Mouse (Mus musculus): ENCODE data around the gene Pcnx2.

Pcnx2 gene

GRCm38 (mm10) chr8:125897868-125898788 lies at the start of gene Pcnx2:
TSS of gene Pcnx2 (minus strand) at chr8:125898317.
- DNase-seq (ENCODE audit: low spot score in 2 of 2): peak; percentile 89 to 90

GRCm38 (mm10) chr8:125944511-125944910 lies 46.4 kb upstream of the Pcnx2 start:
- no peak for DNase-seq (ENCODE audit: low spot score in 2 of 2)

GRCm38 (mm10) chr8:125935649-125936048 lies 37.5 kb upstream of the Pcnx2 start:
- DNase-seq (ENCODE audit: low spot score in 2 of 2): peak; percentile 67 to 77

GRCm38 (mm10) chr8:125931822-125932221 lies 33.7 kb upstream of the Pcnx2 start:
- DNase-seq (ENCODE audit: low spot score in 2 of 2): no peak

- no peak for DNase-seq (ENCODE audit: low spot score in 2 of 2)
Measured at GRCm38 (mm10) chr8:125930276-125931046, 32.3 kb upstream of the Pcnx2 start.

GRCm38 (mm10) chr8:125926636-125927035 lies 28.5 kb upstream of the Pcnx2 start:
- no peak for DNase-seq (ENCODE audit: low spot score in 2 of 2)

GRCm38 (mm10) chr8:125922333-125922732 lies 24.2 kb upstream of the Pcnx2 start:
- DNase-seq (ENCODE audit: low spot score in 2 of 2): no peak

GRCm38 (mm10) chr8:125920761-125921160 lies 22.6 kb upstream of the Pcnx2 start:
- DNase-seq (ENCODE audit: low spot score in 2 of 2): no peak

GRCm38 (mm10) chr8:125920281-125920680 lies 22.2 kb upstream of the Pcnx2 start:
- DNase-seq (ENCODE audit: low spot score in 2 of 2): no peak

- no peak for DNase-seq (ENCODE audit: low spot score in 2 of 2)
Measured at GRCm38 (mm10) chr8:125919560-125919959, 21.4 kb upstream of the Pcnx2 start.

GRCm38 (mm10) chr8:125918719-125919118 lies 20.6 kb upstream of the Pcnx2 start:
- no peak for DNase-seq (ENCODE audit: low spot score in 2 of 2)

- no peak for DNase-seq (ENCODE audit: low spot score in 2 of 2)
Measured at GRCm38 (mm10) chr8:125917013-125917412, 18.9 kb upstream of the Pcnx2 start.

GRCm38 (mm10) chr8:125914386-125914785 lies 16.3 kb upstream of the Pcnx2 start:
- DNase-seq (ENCODE audit: low spot score in 2 of 2): no peak

- DNase-seq (ENCODE audit: low spot score in 2 of 2): no peak
Measured at GRCm38 (mm10) chr8:125913206-125913605, 15.1 kb upstream of the Pcnx2 start.

- no peak for DNase-seq (ENCODE audit: low spot score in 2 of 2)
Measured at GRCm38 (mm10) chr8:125911229-125911580, 13.1 kb upstream of the Pcnx2 start.

GRCm38 (mm10) chr8:125910365-125911228 lies 12.5 kb upstream of the Pcnx2 start, which contains the start of gene Map3k21:
TSS of gene Map3k21 (plus strand) at chr8:125910450.
- no peak for DNase-seq (ENCODE audit: low spot score in 2 of 2)

- no peak for DNase-seq (ENCODE audit: low spot score in 2 of 2)
Measured at GRCm38 (mm10) chr8:125909661-125910364, 11.7 kb upstream of the Pcnx2 start.

- no peak for DNase-seq (ENCODE audit: low spot score in 2 of 2)
Measured at GRCm38 (mm10) chr8:125907311-125907710, 9.2 kb upstream of the Pcnx2 start.

GRCm38 (mm10) chr8:125905341-125905740 lies 7.2 kb upstream of the Pcnx2 start:
- DNase-seq (ENCODE audit: low spot score in 2 of 2): no peak

GRCm38 (mm10) chr8:125902521-125902920 lies 4.4 kb upstream of the Pcnx2 start:
- DNase-seq (ENCODE audit: low spot score in 2 of 2): no peak

GRCm38 (mm10) chr8:125901167-125901566 lies 3.0 kb upstream of the Pcnx2 start:
- no peak for DNase-seq (ENCODE audit: low spot score in 2 of 2)

Data from right cerebral cortex, postnatal 10 days (tissue).